17 mouse cellular contexts compared by ENCODE assay signal in genomic region chr7:128256783-128257334, GRCm38 (mm10). TPM values are rescaled to one million over a fixed set of nuclear protein-coding genes. Genes with fewer than 3 reads are reported as not detected.
DNase-seq lines count a peak whose midpoint lies in the region; ATAC-seq lines count a peak whose summit lies in the region.
"Had no signal": no experiment of that assay in that cellular context is flagged by ENCODE, and none has a peak within 500 bp of the region (broad histone marks: within the 10 kb centered on the region; RNA-seq: fewer than 3 reads in every experiment).

No protein-coding gene starts in this region.

- H3K4me3 ChIP-seq in embryonic facial prominence, embryonic 12.5 days = no peak overlapping the region
- H3K4me3 ChIP-seq in embryonic facial prominence, embryonic 10.5 days = no peak overlapping the region
- H3K4me3 ChIP-seq in kidney, embryonic 16.5 days (ENCODE audit: low read length) = no peak overlapping the region
- no peak overlapping the region for H3K4me3 ChIP-seq in intestine, embryonic 16.5 days (ENCODE audit: low read length)
- H3K4me3 ChIP-seq: forebrain, embryonic 13.5 days; midbrain, embryonic 10.5 days had no signal

- H3K9me3 ChIP-seq in embryonic facial prominence, embryonic 12.5 days = no peaks in the 10 kb centered on the region
- H3K9me3 ChIP-seq in embryonic facial prominence, embryonic 10.5 days = no peaks in the 10 kb centered on the region
- H3K9me3 ChIP-seq in kidney, embryonic 16.5 days (ENCODE audit: low read length) = no peaks in the 10 kb centered on the region
- no peaks in the 10 kb centered on the region for H3K9me3 ChIP-seq in intestine, embryonic 16.5 days (ENCODE audit: control insufficient read depth, low read length)
- H3K9me3 ChIP-seq: forebrain, embryonic 13.5 days; midbrain, embryonic 10.5 days had no signal

- 65% methylated on average over 5 of the region's 5 CpGs for WGBS in embryonic facial prominence, embryonic 12.5 days
- WGBS in embryonic facial prominence, embryonic 10.5 days = 67% methylated on average over 5 of the region's 5 CpGs
- 43% methylated on average over 5 of the region's 5 CpGs for WGBS in kidney, embryonic 16.5 days
- WGBS in intestine, embryonic 16.5 days = 45% methylated on average over 5 of the region's 5 CpGs

- H3K4me2 ChIP-seq in embryonic facial prominence, embryonic 12.5 days (replicated peaks) = no peak overlapping the region
- no peak overlapping the region for H3K4me2 ChIP-seq in kidney, embryonic 16.5 days (replicated peaks; ENCODE audit: low read depth, low read length)
- H3K4me2 ChIP-seq in intestine, embryonic 16.5 days (ENCODE audit: low read depth, low read length) = no peak overlapping the region
- H3K4me2 ChIP-seq: forebrain, embryonic 13.5 days had no signal

- H3K27ac ChIP-seq in embryonic facial prominence, embryonic 12.5 days = no peak overlapping the region
- no peak overlapping the region for H3K27ac ChIP-seq in embryonic facial prominence, embryonic 10.5 days (replicated peaks)
- no peak overlapping the region for H3K27ac ChIP-seq in kidney, embryonic 16.5 days (ENCODE audit: low read length)
- H3K27ac ChIP-seq in intestine, embryonic 16.5 days (ENCODE audit: low read length) = peak overlapping the region; percentile 9; the same call in 1 of the 2 replicates
- H3K27ac ChIP-seq: forebrain, embryonic 13.5 days; hindbrain, postnatal 0 days; liver, embryonic 14.5 days; midbrain, embryonic 10.5 days had no signal

- peaks cover 3% of the 10 kb centered on the region; the same call in 1 of the 2 replicates for H3K36me3 ChIP-seq in embryonic facial prominence, embryonic 12.5 days
- H3K36me3 ChIP-seq in embryonic facial prominence, embryonic 10.5 days (replicated peaks) = no peaks in the 10 kb centered on the region
- no peaks in the 10 kb centered on the region; the same call in 1 of the 2 replicates for H3K36me3 ChIP-seq in kidney, embryonic 16.5 days (ENCODE audit: insufficient read depth, low read length)
- no peaks in the 10 kb centered on the region for H3K36me3 ChIP-seq in intestine, embryonic 16.5 days (ENCODE audit: control insufficient read depth, insufficient read depth, low read length)
- H3K36me3 ChIP-seq: midbrain, embryonic 10.5 days had no signal

- H3K27me3 ChIP-seq in embryonic facial prominence, embryonic 12.5 days = no peaks in the 10 kb centered on the region
- peaks cover 19% of the 10 kb centered on the region for H3K27me3 ChIP-seq in embryonic facial prominence, embryonic 10.5 days (replicated peaks; ENCODE audit: low read depth, poor library complexity, severe bottlenecking)
- no peaks in the 10 kb centered on the region for H3K27me3 ChIP-seq in kidney, embryonic 16.5 days (ENCODE audit: insufficient read depth, low read length)
- no peaks in the 10 kb centered on the region for H3K27me3 ChIP-seq in intestine, embryonic 16.5 days (replicated peaks; ENCODE audit: control insufficient read depth, insufficient read depth, low read length)

- ATAC-seq in embryonic facial prominence, embryonic 12.5 days (ENCODE audit: insufficient number of reproducible peaks, insufficient read depth, low FRiP score, low TSS enrichment) = no peak
- no peak for ATAC-seq in kidney, embryonic 16.5 days (ENCODE audit: low FRiP score, low TSS enrichment)
- no peak; the same call in 1 of the 2 replicates for ATAC-seq in intestine, embryonic 16.5 days
- ATAC-seq: forebrain, embryonic 13.5 days; hindbrain, postnatal 0 days had no signal

- H3K9ac ChIP-seq in embryonic facial prominence, embryonic 12.5 days = 0 out of 2 replicates have a peak overlapping the region, but pooled peaks have one; percentile 7
- no peak overlapping the region for H3K9ac ChIP-seq in kidney, embryonic 16.5 days (replicated peaks; ENCODE audit: low read length)
- H3K9ac ChIP-seq in intestine, embryonic 16.5 days (ENCODE audit: low read depth, low read length) = no peak overlapping the region
- H3K9ac ChIP-seq: forebrain, embryonic 13.5 days; liver, embryonic 14.5 days had no signal

- peaks cover 18% of the 10 kb centered on the region for H3K4me1 ChIP-seq in embryonic facial prominence, embryonic 12.5 days
- peaks cover 23% of the 10 kb centered on the region for H3K4me1 ChIP-seq in embryonic facial prominence, embryonic 10.5 days
- H3K4me1 ChIP-seq in kidney, embryonic 16.5 days (ENCODE audit: insufficient read depth, low read length) = peaks cover 10% of the 10 kb centered on the region
- H3K4me1 ChIP-seq in intestine, embryonic 16.5 days (ENCODE audit: control insufficient read depth, insufficient read depth, low read length) = peaks cover 4% of the 10 kb centered on the region; the same call in 1 of the 2 replicates

- no peak for DNase-seq in embryonic facial prominence, embryonic 10.5 days (ENCODE audit: low spot score)
- peak; percentile 45 to 49 for DNase-seq in kidney, postnatal 4 days
- peak; percentile 78 for DNase-seq in testis, postnatal 10 days (ENCODE audit: low spot score)
- DNase-seq in left cerebral cortex, adult 11 months (ENCODE audit: low spot score) = no peak
- no peak for DNase-seq in thymus, postnatal 36 days
- DNase-seq: cerebellum, adult 18-20 months; layer of hippocampus, adult 9-11 months; left cerebral cortex, postnatal 4 days; retina, postnatal 1 day; thymus, adult 2 months had no signal

RNA-seq across cellular contexts. Expression of gene Slc5a2, which starts 8.6 kb away (rescaled TPM):
- polyA plus RNA-seq in embryonic facial prominence, embryonic 12.5 days (2016; fragmentation: Nextera tagmentation; extraction: Ambion mirVana) = 0.35 TPM in 1 of 2 replicates, not detected in the other
- polyA plus RNA-seq in embryonic facial prominence, embryonic 10.5 days (2016; fragmentation: Nextera tagmentation; extraction: Ambion mirVana) = 0.10 and 0.28 TPM in 2 replicates
- 15.0 and 15.6 TPM in 2 replicates for polyA plus RNA-seq in kidney, embryonic 16.5 days (2015; fragmentation: Nextera tagmentation; extraction: Ambion mirVana)
- not detected in 2 replicates for polyA plus RNA-seq in intestine, embryonic 16.5 days (2015; fragmentation: Nextera tagmentation; extraction: Ambion mirVana)
- polyA plus RNA-seq: forebrain, embryonic 13.5 days had no signal

RNA-seq across cellular contexts. Expression of gene Tgfb1i1, which starts 10.2 kb away (rescaled TPM):
- 44.4 and 47.7 TPM in 2 replicates for polyA plus RNA-seq in embryonic facial prominence, embryonic 12.5 days (2016; fragmentation: Nextera tagmentation; extraction: Ambion mirVana)
- polyA plus RNA-seq in embryonic facial prominence, embryonic 10.5 days (2016; fragmentation: Nextera tagmentation; extraction: Ambion mirVana) = 23.6 and 25.3 TPM in 2 replicates
- polyA plus RNA-seq in kidney, embryonic 16.5 days (2015; fragmentation: Nextera tagmentation; extraction: Ambion mirVana) = 104 and 111 TPM in 2 replicates
- 167 and 175 TPM in 2 replicates for polyA plus RNA-seq in intestine, embryonic 16.5 days (2015; fragmentation: Nextera tagmentation; extraction: Ambion mirVana)

RNA-seq across cellular contexts. Expression of gene 9130023H24Rik, which starts 19.0 kb away (rescaled TPM):
- 9.9 and 10.3 TPM in 2 replicates for polyA plus RNA-seq in embryonic facial prominence, embryonic 12.5 days (2016; fragmentation: Nextera tagmentation; extraction: Ambion mirVana)
- 9.2 and 10.4 TPM in 2 replicates for polyA plus RNA-seq in embryonic facial prominence, embryonic 10.5 days (2016; fragmentation: Nextera tagmentation; extraction: Ambion mirVana)
- 8.7 and 8.8 TPM in 2 replicates for polyA plus RNA-seq in kidney, embryonic 16.5 days (2015; fragmentation: Nextera tagmentation; extraction: Ambion mirVana)
- 5.7 and 6.5 TPM in 2 replicates for polyA plus RNA-seq in intestine, embryonic 16.5 days (2015; fragmentation: Nextera tagmentation; extraction: Ambion mirVana)

RNA-seq across cellular contexts. Expression of gene Armc5, which starts 19.7 kb away (rescaled TPM):
- polyA plus RNA-seq in embryonic facial prominence, embryonic 12.5 days (2016; fragmentation: Nextera tagmentation; extraction: Ambion mirVana) = 18.6 and 18.8 TPM in 2 replicates
- polyA plus RNA-seq in embryonic facial prominence, embryonic 10.5 days (2016; fragmentation: Nextera tagmentation; extraction: Ambion mirVana) = 17.5 and 19.1 TPM in 2 replicates
- polyA plus RNA-seq in kidney, embryonic 16.5 days (2015; fragmentation: Nextera tagmentation; extraction: Ambion mirVana) = 19.7 and 21.7 TPM in 2 replicates
- 15.4 and 17.8 TPM in 2 replicates for polyA plus RNA-seq in intestine, embryonic 16.5 days (2015; fragmentation: Nextera tagmentation; extraction: Ambion mirVana)

RNA-seq across cellular contexts. Expression of gene BC017158, which starts 41.1 kb away (rescaled TPM):
- polyA plus RNA-seq in embryonic facial prominence, embryonic 12.5 days (2016; fragmentation: Nextera tagmentation; extraction: Ambion mirVana) = 26.3 TPM in 2 replicates
- 24.6 and 27.3 TPM in 2 replicates for polyA plus RNA-seq in embryonic facial prominence, embryonic 10.5 days (2016; fragmentation: Nextera tagmentation; extraction: Ambion mirVana)
- 34.2 and 39.0 TPM in 2 replicates for polyA plus RNA-seq in kidney, embryonic 16.5 days (2015; fragmentation: Nextera tagmentation; extraction: Ambion mirVana)
- 49.6 and 53.4 TPM in 2 replicates for polyA plus RNA-seq in intestine, embryonic 16.5 days (2015; fragmentation: Nextera tagmentation; extraction: Ambion mirVana)

Comparison
In these comparisons a context has a peak if more than half of its experiments do, and no peak if none do; other contexts are left out.
1. DNase-seq: peak in kidney, postnatal 4 days (2 of 2) and testis, postnatal 10 days (single experiment); none in embryonic facial prominence, embryonic 10.5 days (single experiment), left cerebral cortex, adult 11 months (single experiment) and thymus, postnatal 36 days (0 of 2).
2. RNA of gene Slc5a2, which starts 8.6 kb away (polyA plus RNA-seq): 15.0 to 15.6 TPM in kidney, embryonic 16.5 days; 0.35 TPM in embryonic facial prominence, embryonic 12.5 days, 0.10 to 0.28 TPM in embryonic facial prominence, embryonic 10.5 days and not detected in intestine, embryonic 16.5 days; every median in the first group is over 10 times any median in the second.